Mouse (Mus musculus) frontal cortex, postnatal 25 days (tissue): ENCODE measurements around the gene Zfp12.
A peak's percentile ranks its signal among the peaks of the same experiment; 100 is the strongest.
"Not testable (repeated sequence)": the region's sequence is repeated elsewhere in the genome, so short reads cannot be mapped to it uniquely, and the experiment has no call there.

Experiments used
- DNase-seq, 2 experiments: peaks; one replicate each; pipeline ENCODE4 v3.0.0; 2022; ENCODE audit warnings: low spot score in 2 of 2

Gene Zfp12

GRCm38 (mm10) chr5:143235028-143235693, at the start of gene Zfp12:
Gene Zfp12 (plus strand): TSS chr5:143235163.
- peak; percentile 90 to 94 for DNase-seq

- DNase-seq = not testable (repeated sequence)
Measured at GRCm38 (mm10) chr5:143188014-143188413, 46.9 kb upstream of the Zfp12 start.

- no peak for DNase-seq
Measured at GRCm38 (mm10) chr5:143192806-143193205, 42.2 kb upstream of the Zfp12 start.

- not testable (repeated sequence) for DNase-seq
Measured at GRCm38 (mm10) chr5:143194747-143195146, 40.2 kb upstream of the Zfp12 start.

- no peak for DNase-seq
Measured at GRCm38 (mm10) chr5:143195166-143195565, 39.8 kb upstream of the Zfp12 start.

GRCm38 (mm10) chr5:143196506-143196905, 38.5 kb upstream of the Zfp12 start:
- no peak for DNase-seq

- no peak for DNase-seq
Measured at GRCm38 (mm10) chr5:143205015-143205414, 29.9 kb upstream of the Zfp12 start.

GRCm38 (mm10) chr5:143213832-143214231, 21.1 kb upstream of the Zfp12 start:
- DNase-seq = no peak

GRCm38 (mm10) chr5:143220996-143221395, 14.0 kb upstream of the Zfp12 start:
- no peak for DNase-seq

GRCm38 (mm10) chr5:143222287-143222686, 12.7 kb upstream of the Zfp12 start:
- DNase-seq = no peak

GRCm38 (mm10) chr5:143226790-143227189, 8.2 kb upstream of the Zfp12 start, which contains the start of gene Spdye4a:
Gene Spdye4a (minus strand): TSS chr5:143226890.
- DNase-seq = no peak

- DNase-seq = no peak
Measured at GRCm38 (mm10) chr5:143236036-143236435, 1.1 kb downstream of the Zfp12 start.

GRCm38 (mm10) chr5:143244926-143245325, 10.0 kb downstream of the Zfp12 start:
- DNase-seq = no peak

- DNase-seq = no peak
Measured at GRCm38 (mm10) chr5:143252039-143252438, 17.1 kb downstream of the Zfp12 start.

GRCm38 (mm10) chr5:143252791-143253185, 17.8 kb downstream of the Zfp12 start:
- DNase-seq = no peak

GRCm38 (mm10) chr5:143253186-143253880, 18.4 kb downstream of the Zfp12 start:
- DNase-seq = no peak

GRCm38 (mm10) chr5:143253881-143254486, 19.0 kb downstream of the Zfp12 start:
- DNase-seq = no peak

GRCm38 (mm10) chr5:143254487-143255130, 19.6 kb downstream of the Zfp12 start:
- no peak for DNase-seq

GRCm38 (mm10) chr5:143255131-143255519, 20.2 kb downstream of the Zfp12 start:
- no peak for DNase-seq

- no peak for DNase-seq
Measured at GRCm38 (mm10) chr5:143255802-143256201, 20.8 kb downstream of the Zfp12 start.

GRCm38 (mm10) chr5:143261636-143262035, 26.7 kb downstream of the Zfp12 start:
- no peak for DNase-seq

GRCm38 (mm10) chr5:143264689-143265088, 29.7 kb downstream of the Zfp12 start:
- no peak for DNase-seq
